Mouse (Mus musculus): ENCODE data around the gene Poldip2. TPM values are rescaled to one million over a fixed set of nuclear protein-coding genes. Genes with fewer than 3 reads are reported as not detected.

Poldip2 gene
- polyA plus RNA-seq, 1 experiment from 2014 or later = 65.8 TPM

- Histone ChIP-seq H3K4me3 (ENCODE audit: low read depth, low read length) (no peak overlapping the region), H3K4me2 (replicated peaks; ENCODE audit: low read depth) (no peak overlapping the region), H3K4me1 (replicated peaks; ENCODE audit: control insufficient read depth, insufficient read depth, low read length) (no peaks in the 10 kb centered on the region), H3K9ac (ENCODE audit: low read depth, low read length) (no peak overlapping the region), H3K36me3 (ENCODE audit: control insufficient read depth, insufficient read depth) (peaks cover 38% of the 10 kb centered on the region), H3K27ac (ENCODE audit: low read depth, low read length) (no peak overlapping the region), H3K9me3 (ENCODE audit: control insufficient read depth) (no peaks in the 10 kb centered on the region), H3K27me3 (replicated peaks; ENCODE audit: control insufficient read depth, insufficient read depth, low read length) (no peaks in the 10 kb centered on the region)
- WGBS = 95% methylated on average over 8 of the region's 8 CpGs
- ATAC-seq = no peak
- no peak for TF ChIP-seq CTCF (IDR thresholded peaks at IDR 0.05; ENCODE audit: low read depth)
These were observed 59.4 kb downstream of the Poldip2 start for GRCm38 (mm10) chr11:78571441-78571840.

GRCm38 (mm10) chr11:78571854-78572253 is 59.9 kb downstream of the Poldip2 start:
- Histone ChIP-seq H3K27me3 (replicated peaks; ENCODE audit: control insufficient read depth, insufficient read depth, low read length) (no peaks in the 10 kb centered on the region), H3K36me3 (ENCODE audit: control insufficient read depth, insufficient read depth) (peaks cover 40% of the 10 kb centered on the region), H3K4me2 (replicated peaks; ENCODE audit: low read depth) (no peak overlapping the region), H3K4me3 (ENCODE audit: low read depth, low read length) (no peak overlapping the region), H3K4me1 (replicated peaks; ENCODE audit: control insufficient read depth, insufficient read depth, low read length) (no peaks in the 10 kb centered on the region), H3K27ac (ENCODE audit: low read depth, low read length) (no peak overlapping the region), H3K9me3 (ENCODE audit: control insufficient read depth) (no peaks in the 10 kb centered on the region), H3K9ac (ENCODE audit: low read depth, low read length) (no peak overlapping the region)
- no peak for TF ChIP-seq CTCF (IDR thresholded peaks at IDR 0.05; ENCODE audit: low read depth)
- WGBS = 78% methylated on average over 6 of the region's 6 CpGs
- ATAC-seq = no peak

Other genes starting within 250 kb of the Poldip2 start
- gene BC030499, start 221.4 kb upstream of the Poldip2 start, polyA plus RNA-seq (2015; fragmentation: Nextera tagmentation; extraction: Ambion mirVana) = 0.07 TPM in 1 of 2 replicates, not detected in the other
- gene Spag5, start 210.7 kb upstream of the Poldip2 start, polyA plus RNA-seq (2015; fragmentation: Nextera tagmentation; extraction: Ambion mirVana) = 4.5 and 4.6 TPM in 2 replicates
- gene Aldoc, start 189.2 kb upstream of the Poldip2 start, polyA plus RNA-seq (2015; fragmentation: Nextera tagmentation; extraction: Ambion mirVana) = 9.3 and 9.4 TPM in 2 replicates
- gene Pigs, start 183.8 kb upstream of the Poldip2 start, polyA plus RNA-seq (2015; fragmentation: Nextera tagmentation; extraction: Ambion mirVana) = 58.6 and 60.8 TPM in 2 replicates
- 26.9 and 28.4 TPM in 2 replicates for gene Unc119, start 168.7 kb upstream of the Poldip2 start, polyA plus RNA-seq (2015; fragmentation: Nextera tagmentation; extraction: Ambion mirVana)
- not detected in 2 replicates for gene Foxn1, start 125.6 kb upstream of the Poldip2 start, polyA plus RNA-seq (2015; fragmentation: Nextera tagmentation; extraction: Ambion mirVana)
- gene Slc13a2, start 90.0 kb upstream of the Poldip2 start, polyA plus RNA-seq (2015; fragmentation: Nextera tagmentation; extraction: Ambion mirVana) = 31.4 and 36.6 TPM in 2 replicates
- 68.7 and 71.6 TPM in 2 replicates for gene Slc46a1, start 46.5 kb upstream of the Poldip2 start, polyA plus RNA-seq (2015; fragmentation: Nextera tagmentation; extraction: Ambion mirVana)
- 0.94 and 1.0 TPM in 2 replicates for gene Sarm1, start 14.4 kb upstream of the Poldip2 start, polyA plus RNA-seq (2015; fragmentation: Nextera tagmentation; extraction: Ambion mirVana)
- gene Vtn, start 13.1 kb upstream of the Poldip2 start, polyA plus RNA-seq (2015; fragmentation: Nextera tagmentation; extraction: Ambion mirVana) = 0.85 and 1.2 TPM in 2 replicates
- not detected in 2 replicates for gene Sebox, start 8.7 kb upstream of the Poldip2 start, polyA plus RNA-seq (2015; fragmentation: Nextera tagmentation; extraction: Ambion mirVana)
- gene Tmem199, start within 50 bp of the Poldip2 start, polyA plus RNA-seq (2015; fragmentation: Nextera tagmentation; extraction: Ambion mirVana) = 49.2 and 51.2 TPM in 2 replicates
- gene Tnfaip1, start 24.1 kb downstream of the Poldip2 start, polyA plus RNA-seq (2015; fragmentation: Nextera tagmentation; extraction: Ambion mirVana) = 64.7 and 71.5 TPM in 2 replicates
- 221 and 222 TPM in 2 replicates for gene Ift20, start 24.2 kb downstream of the Poldip2 start, polyA plus RNA-seq (2015; fragmentation: Nextera tagmentation; extraction: Ambion mirVana)
- gene Tmem97, start 38.6 kb downstream of the Poldip2 start, polyA plus RNA-seq (2015; fragmentation: Nextera tagmentation; extraction: Ambion mirVana) = 83.9 and 86.9 TPM in 2 replicates
- 14.2 and 15.7 TPM in 2 replicates for gene Nlk, start 185.2 kb downstream of the Poldip2 start, polyA plus RNA-seq (2015; fragmentation: Nextera tagmentation; extraction: Ambion mirVana)
- gene Ccnq, start 239.5 kb downstream of the Poldip2 start, polyA plus RNA-seq (2015; fragmentation: Nextera tagmentation; extraction: Ambion mirVana) = 32.0 and 33.4 TPM in 2 replicates